Mouse (Mus musculus) CD4-positive, CD25-positive, alpha-beta regulatory T cell, adult 2 months (primary cell): ENCODE measurements around the gene Dao.

Experiments used
- DNase-seq: peaks from one replicate; pipeline ENCODE4 v3.0.0-alpha.2; 2012; ENCODE audit warnings: low read depth, low spot score

Dao gene

GRCm38 (mm10) chr5:113983541-113983940 is 20.0 kb upstream of the Dao start:
- DNase-seq: no peak

GRCm38 (mm10) chr5:113984025-113984740 is 19.3 kb upstream of the Dao start:
- no peak for DNase-seq

GRCm38 (mm10) chr5:113985737-113986136 is 17.8 kb upstream of the Dao start:
- peak; percentile 26 for DNase-seq

- DNase-seq: peak; percentile 18
Observed at GRCm38 (mm10) chr5:113986182-113986961, 17.1 kb upstream of the Dao start.

- DNase-seq: no peak
Observed at GRCm38 (mm10) chr5:113989437-113990024, 14.0 kb upstream of the Dao start.

- peak; percentile 22 for DNase-seq
Observed at GRCm38 (mm10) chr5:113990593-113990992, 12.9 kb upstream of the Dao start.

- no peak for DNase-seq
Observed at GRCm38 (mm10) chr5:113991141-113991540, 12.4 kb upstream of the Dao start.

GRCm38 (mm10) chr5:113992339-113992831 is 11.1 kb upstream of the Dao start:
- DNase-seq: peak; percentile 92

GRCm38 (mm10) chr5:113993031-113993486 is 10.4 kb upstream of the Dao start:
- peak; percentile 57 for DNase-seq

- peak; percentile 83 for DNase-seq
Observed at GRCm38 (mm10) chr5:113993487-113994465, 9.7 kb upstream of the Dao start, which contains the start of gene Ssh1. Gene Ssh1 (minus strand): TSS chr5:113993894.

GRCm38 (mm10) chr5:113996458-113996857 is 7.0 kb upstream of the Dao start:
- DNase-seq: no peak

- peak; percentile 44 for DNase-seq
Observed at GRCm38 (mm10) chr5:113999382-113999781, 4.1 kb upstream of the Dao start.

- no peak for DNase-seq
Observed at GRCm38 (mm10) chr5:114004573-114004972, 1.1 kb downstream of the Dao start.

- DNase-seq: no peak
Observed at GRCm38 (mm10) chr5:114005100-114005499, 1.6 kb downstream of the Dao start.

- DNase-seq: no peak
Observed at GRCm38 (mm10) chr5:114006974-114007373, 3.5 kb downstream of the Dao start.

GRCm38 (mm10) chr5:114007753-114008453 is 4.4 kb downstream of the Dao start:
- DNase-seq: no peak

GRCm38 (mm10) chr5:114009049-114009448 is 5.5 kb downstream of the Dao start:
- DNase-seq: no peak

- DNase-seq: peak; percentile 23
Observed at GRCm38 (mm10) chr5:114015121-114015520, 11.6 kb downstream of the Dao start.

- DNase-seq: peak; percentile 13
Observed at GRCm38 (mm10) chr5:114024390-114024789, 20.9 kb downstream of the Dao start.

GRCm38 (mm10) chr5:114024885-114025284 is 21.4 kb downstream of the Dao start:
- peak; percentile 12 for DNase-seq
